Mouse (Mus musculus) CH12.LX (cell line): Measurements from ENCODE around the gene Oog3. TPM values are rescaled to one million over a fixed set of nuclear protein-coding genes. Genes with fewer than 3 reads are reported as not detected.

ENCODE experiments used
- DNase-seq: peaks from one replicate; pipeline ENCODE4 v3.0.0-alpha.2; 2013; ENCODE audit errors: extremely low read depth
- H3K27ac ChIP-seq: 2 replicates; pipeline ENCODE4 v1.5.1; 2012; ENCODE audit warnings: low read depth, mild to moderate bottlenecking, control low read depth, moderate library complexity; ENCODE audit not compliant: insufficient read depth
- H3K27me3 ChIP-seq: replicated peaks from 2 replicates; pipeline ENCODE3; 2012; ENCODE audit warnings: inconsistent platforms
- H3K36me3 ChIP-seq, 2 experiments: replicated peaks in 1 of 2; 2 replicates each; pipeline versions ENCODE3 to v1.6.1; 2012; ENCODE audit warnings: inconsistent platforms in 1 of 2, low read length in 1 of 2, mild to moderate bottlenecking in 1 of 2, mixed read lengths in 1 of 2, moderate library complexity in 1 of 2; ENCODE audit not compliant: control insufficient read depth in 1 of 2, insufficient read depth in 1 of 2
- H3K4me1 ChIP-seq, 2 experiments: 2 replicates each; pipeline ENCODE4 v1.6.1; 2012; ENCODE audit warnings: inconsistent platforms in 1 of 2, moderate library complexity in 1 of 2; ENCODE audit not compliant: insufficient read depth in 2 of 2, control insufficient read depth in 1 of 2
- H3K4me2 ChIP-seq: 2 replicates; pipeline ENCODE4 v1.6.1; 2012; ENCODE audit warnings: low read depth, mild to moderate bottlenecking, control low read depth; ENCODE audit not compliant: poor library complexity, insufficient read depth, severe bottlenecking
- H3K4me3 ChIP-seq, 3 experiments: fragments of 150-350 bp in 1 of 3; sonication (generic) in 1 of 3; replicated peaks in 1 of 3; 2 replicates each; pipeline versions ENCODE3 to v1.5.1; 2011 to 2012; ENCODE audit warnings: low read depth in 2 of 3, low read length in 2 of 3, mild to moderate bottlenecking in 2 of 3, moderate library complexity in 2 of 3, control low read depth in 1 of 3, improper control_type of control experiment in 1 of 3, inconsistent platforms in 1 of 3, mixed read lengths in 1 of 3; ENCODE audit not compliant: poor library complexity in 1 of 3
- H3K79me2 ChIP-seq: replicated peaks from 2 replicates; pipeline ENCODE4 v1.6.1; 2012; ENCODE audit warnings: mild to moderate bottlenecking, moderate library complexity; ENCODE audit not compliant: control insufficient read depth, poor library complexity, insufficient read depth, severe bottlenecking; ENCODE audit errors: extremely low read depth
- H3K9ac ChIP-seq: 2 replicates; pipeline ENCODE4 v1.6.1; 2012; ENCODE audit warnings: low read depth, mild to moderate bottlenecking, control low read depth, moderate library complexity; ENCODE audit not compliant: insufficient read depth
- H3K9me3 ChIP-seq: replicated peaks from 2 replicates; pipeline ENCODE3; 2012; ENCODE audit warnings: low read length, inconsistent platforms, mixed read lengths
- BHLHE40 ChIP-seq: IDR thresholded peaks from 2 replicates; pipeline ENCODE4 v1.6.1; 2011; ENCODE audit warnings: mild to moderate bottlenecking, low read depth, low read length, improper control_type of control experiment
- CTCF ChIP-seq, 2 experiments: IDR thresholded peaks in 1 of 2; conservative IDR thresholded peaks in 1 of 2; 2 replicates each; pipeline ENCODE4 v1.5.1; 2011 to 2012; ENCODE audit warnings: low read depth in 2 of 2, low read length in 2 of 2, improper control_type of control experiment in 1 of 2, inconsistent platforms in 1 of 2, mild to moderate bottlenecking in 1 of 2, moderate library complexity in 1 of 2
- ELF1 ChIP-seq: IDR thresholded peaks from 2 replicates; pipeline ENCODE4 v1.6.1; 2014; ENCODE audit warnings: low read depth, mild to moderate bottlenecking, inconsistent platforms, low read length, improper control_type of control experiment
- EP300 ChIP-seq: IDR thresholded peaks from 2 replicates; pipeline ENCODE4 v1.6.1; 2011; ENCODE audit warnings: low read length, improper control_type of control experiment
- ETS1 ChIP-seq: conservative IDR thresholded peaks from 2 replicates; pipeline ENCODE4 v1.6.1; 2012; ENCODE audit warnings: low read depth, mild to moderate bottlenecking, inconsistent platforms, low read length, improper control_type of control experiment, moderate library complexity
- HCFC1 ChIP-seq: IDR thresholded peaks from 2 replicates; pipeline ENCODE4 v1.6.1; 2012; ENCODE audit warnings: low read depth, mild to moderate bottlenecking, inconsistent platforms, low read length, improper control_type of control experiment
- IRF4 ChIP-seq: IDR thresholded peaks from 2 replicates; pipeline ENCODE4 v1.6.1; 2014; ENCODE audit warnings: low read depth, mild to moderate bottlenecking, inconsistent platforms, low read length, improper control_type of control experiment
- JUND ChIP-seq: conservative IDR thresholded peaks from 2 replicates; pipeline ENCODE4 v1.6.1; 2011; ENCODE audit warnings: low read depth, low read length, improper control_type of control experiment
- MAFK ChIP-seq: IDR thresholded peaks from 2 replicates; pipeline ENCODE4 v1.6.1; 2011; ENCODE audit warnings: low read length, improper control_type of control experiment; ENCODE audit not compliant: insufficient replicate concordance
- MAX ChIP-seq: IDR thresholded peaks from 2 replicates; pipeline ENCODE4 v1.6.1; 2011; ENCODE audit warnings: low read length, improper control_type of control experiment
- MXI1 ChIP-seq: IDR thresholded peaks from 2 replicates; pipeline ENCODE4 v1.6.1; 2011; ENCODE audit warnings: mild to moderate bottlenecking, low read depth, low read length, improper control_type of control experiment
- NELFE ChIP-seq: IDR thresholded peaks from 2 replicates; pipeline ENCODE4 v1.6.1; 2011; ENCODE audit warnings: low read depth, low read length, improper control_type of control experiment
- PAX5 ChIP-seq: IDR thresholded peaks from 2 replicates; pipeline ENCODE4 v1.6.1; 2012; ENCODE audit warnings: low read length, inconsistent platforms, mixed read lengths
- POLR2A ChIP-seq: IDR thresholded peaks from 2 replicates; pipeline ENCODE4 v1.6.1; 2011; ENCODE audit warnings: low read depth, mild to moderate bottlenecking, improper control_type of control experiment, low read length
- POLR2AphosphoS2 ChIP-seq: IDR thresholded peaks from 2 replicates; pipeline ENCODE4 v1.6.1; 2011; ENCODE audit warnings: low read depth, low read length, improper control_type of control experiment
- RAD21 ChIP-seq: IDR thresholded peaks from 2 replicates; pipeline ENCODE4 v1.6.1; 2011; ENCODE audit warnings: low read depth, mild to moderate bottlenecking, low read length, improper control_type of control experiment, moderate library complexity
- RCOR1 ChIP-seq: conservative IDR thresholded peaks from 2 replicates; pipeline ENCODE4 v1.6.1; 2012; ENCODE audit warnings: low read depth, mild to moderate bottlenecking, inconsistent platforms, low read length, improper control_type of control experiment
- SIN3A ChIP-seq: IDR thresholded peaks from 2 replicates; pipeline ENCODE4 v1.6.1; 2012; ENCODE audit warnings: low read length, improper control_type of control experiment, inconsistent platforms
- TBP ChIP-seq: conservative IDR thresholded peaks from 2 replicates; pipeline ENCODE4 v1.6.1; 2011; ENCODE audit warnings: low read depth, low read length, improper control_type of control experiment
- USF1 ChIP-seq: IDR thresholded peaks from 2 replicates; pipeline ENCODE4 v1.6.1; 2014; ENCODE audit warnings: low read depth, mild to moderate bottlenecking, inconsistent platforms, low read length, improper control_type of control experiment
- USF2 ChIP-seq: conservative IDR thresholded peaks from 2 replicates; pipeline ENCODE4 v1.6.1; 2011; ENCODE audit warnings: low read depth, low read length, improper control_type of control experiment
- ZC3H11A ChIP-seq: IDR thresholded peaks from 2 replicates; pipeline ENCODE4 v1.6.1; 2012; ENCODE audit warnings: low read depth, mild to moderate bottlenecking, inconsistent platforms, low read length, improper control_type of control experiment
- ZKSCAN1 ChIP-seq: IDR thresholded peaks from 2 replicates; pipeline ENCODE4 v1.6.1; 2012; ENCODE audit warnings: low read depth, inconsistent platforms, low read length, improper control_type of control experiment, borderline replicate concordance
- ZNF384 ChIP-seq: IDR thresholded peaks from 2 replicates; pipeline ENCODE4 v1.6.1; 2012; ENCODE audit warnings: low read depth, low read length, improper control_type of control experiment, inconsistent platforms
- dilution Hi-C: fragments of 300-500 bp; cut with MboI; formaldehyde crosslinking; loops from 2 replicates; pipeline ENCODE4 v1.14.3; 2020; ENCODE audit warnings: low sequenced_read_pairs; ENCODE audit not compliant: extremely low pct_unique_long_range_greater_than_20kb, extremely low pct_ligation_motif_present
- in situ Hi-C: fragments of 300-500 bp; cut with MboI; formaldehyde crosslinking; loops from 3 replicates; pipeline ENCODE4 v1.14.3; 2019; ENCODE audit warnings: low sequenced_read_pairs, low pct_ligation_motif_present, low pct_unique_long_range_greater_than_20kb, mixed read lengths
- polyA plus RNA-seq: library from polyadenylated mRNA; unstranded; fragments of >175 nt; gene quantifications from 2 replicates; pipeline ENCODE4 v1.2.1, GENCODE M21; 2012; ENCODE audit warnings: low read depth; ENCODE audit not compliant: insufficient read length
- total RNA-seq, 2 experiments: library from RNA; depleted of rRNA; stranded (reverse); fragments of 300-350 nt in 1 of 2; fragments of >200 nt in 1 of 2; gene quantifications; 2 replicates each; pipeline ENCODE4 v1.2.3; 2012 to 2014

Gene Oog3
- not detected in 2 replicates for total RNA-seq (2012; rRNA removed)
- total RNA-seq (2014; rRNA removed): not detected in 2 replicates
- polyA plus RNA-seq: not detected in 2 replicates

DNA sequence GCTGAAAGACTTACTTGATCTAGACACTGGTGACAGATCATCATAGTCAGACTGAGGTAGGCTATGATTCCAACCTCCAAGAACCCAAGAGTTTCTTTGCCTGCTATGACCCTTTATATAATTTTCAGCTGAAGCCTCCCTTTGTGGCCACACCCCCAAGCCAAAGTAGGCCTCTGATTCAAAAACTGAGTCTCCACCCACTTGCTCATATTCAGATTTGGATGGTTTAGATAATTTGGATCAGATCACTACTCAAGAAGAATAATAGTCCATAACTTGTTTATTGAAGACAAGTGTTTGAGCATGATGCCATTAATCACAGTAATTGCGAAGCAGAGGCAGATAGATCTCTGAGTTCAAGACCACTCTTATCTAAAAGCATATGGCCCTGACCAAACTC lies at the start of gene Oog3:
Gene Oog3, minus strand, starts transcription at position 101 of the 400 bp plus-strand sequence.
- H3K4me2 ChIP-seq: no peak within 1 kb of the TSS
- H3K79me2 ChIP-seq: no peaks in the 10 kb centered on the region
- H3K4me1 ChIP-seq: no peaks in the 10 kb centered on the region
- dilution Hi-C loops (no loop called here), in situ Hi-C loops (no loop called here)
- no peaks in the 10 kb centered on the region for H3K27me3 ChIP-seq
- no peak for TF ChIP-seq ZKSCAN1
- no peak for TF ChIP-seq RAD21
- no peak for TF ChIP-seq RCOR1
- TF ChIP-seq PAX5: no peak
- no peak for TF ChIP-seq CTCF (conservative IDR thresholded peaks at IDR 0.05 in 1 of 2, IDR thresholded peaks at IDR 0.05 in 1 of 2; ENCODE audit: low read depth in 2 of 2, low read length in 2 of 2)
- TF ChIP-seq EP300: no peak
- TF ChIP-seq IRF4: no peak
- TF ChIP-seq SIN3A: no peak
- no peak for TF ChIP-seq USF2
- no peak for TF ChIP-seq HCFC1
- TF ChIP-seq TBP: no peak
- TF ChIP-seq MAFK: no peak
- TF ChIP-seq, all 38 proteins: peak for 0
- no peak within 1 kb of the TSS for H3K9ac ChIP-seq
- no peak within 1 kb of the TSS for H3K27ac ChIP-seq
- no peaks in the 10 kb centered on the region for H3K36me3 ChIP-seq
- peaks cover 37% of the 10 kb centered on the region for H3K9me3 ChIP-seq
- DNase-seq: no peak
- no peak within 1 kb of the TSS for H3K4me3 ChIP-seq

DNA sequence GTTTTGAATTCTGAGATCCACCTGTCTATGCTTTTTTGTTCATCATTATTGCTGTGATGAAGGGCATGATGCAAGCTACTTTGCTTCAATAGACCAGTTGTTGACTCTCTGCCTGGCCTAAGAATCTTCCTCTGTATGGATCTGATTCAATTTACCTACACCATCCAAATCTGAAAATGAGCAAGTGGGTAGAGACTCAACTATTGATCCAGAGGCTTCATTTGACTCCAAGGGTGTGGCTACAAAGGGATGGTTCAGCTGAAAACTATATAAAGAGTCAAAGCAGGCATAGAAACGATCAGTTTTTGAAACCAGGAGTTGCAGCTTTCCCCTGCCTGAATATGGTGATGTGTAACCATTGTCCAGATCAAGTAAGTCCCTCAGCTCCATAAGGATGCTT lies 28.0 kb upstream of the Oog3 start, which contains the start of gene Oog2:
Gene Oog2, plus strand, starts transcription at position 301 of the 400 bp plus-strand sequence.
- H3K4me3 ChIP-seq: no peak within 1 kb of the TSS
- H3K27ac ChIP-seq: no peak within 1 kb of the TSS
- in situ Hi-C loops: no loop called here
- no peaks in the 10 kb centered on the region for H3K4me1 ChIP-seq
- peaks cover 6% of the 10 kb centered on the region for H3K9me3 ChIP-seq
- H3K79me2 ChIP-seq: no peaks in the 10 kb centered on the region
- H3K27me3 ChIP-seq: no peaks in the 10 kb centered on the region
- H3K36me3 ChIP-seq: no peaks in the 10 kb centered on the region
- no peak for TF ChIP-seq POLR2AphosphoS2
- no peak for TF ChIP-seq ZC3H11A
- TF ChIP-seq MXI1: no peak
- TF ChIP-seq TBP: no peak
- TF ChIP-seq NELFE: no peak
- no peak for TF ChIP-seq RAD21
- TF ChIP-seq USF1: no peak
- TF ChIP-seq ETS1: no peak
- no peak for TF ChIP-seq ZNF384
- TF ChIP-seq CTCF (conservative IDR thresholded peaks at IDR 0.05 in 1 of 2, IDR thresholded peaks at IDR 0.05 in 1 of 2; ENCODE audit: low read depth in 2 of 2, low read length in 2 of 2): no peak
- no peak for TF ChIP-seq EP300
- TF ChIP-seq POLR2A: no peak
- no peak for TF ChIP-seq JUND
- TF ChIP-seq BHLHE40: no peak
- no peak for TF ChIP-seq SIN3A
- no peak for TF ChIP-seq MAX
- no peak for TF ChIP-seq PAX5
- no peak for TF ChIP-seq ELF1
- TF ChIP-seq IRF4: no peak
- no peak for TF ChIP-seq RCOR1
- TF ChIP-seq, all 38 proteins: peak for 0
- Histone ChIP-seq H3K4me2 (no peak within 1 kb of the TSS), H3K9ac (no peak within 1 kb of the TSS)
- dilution Hi-C loops: no loop called here
- no peak for DNase-seq
